Mouse (Mus musculus): Measurements from ENCODE around the gene Cpsf4. TPM values are rescaled to one million over a fixed set of nuclear protein-coding genes. Genes with fewer than 3 reads are reported as not detected.

Gene Cpsf4
- polyA plus RNA-seq, 1 experiment from 2014 or later = 36.3 TPM

DNA sequence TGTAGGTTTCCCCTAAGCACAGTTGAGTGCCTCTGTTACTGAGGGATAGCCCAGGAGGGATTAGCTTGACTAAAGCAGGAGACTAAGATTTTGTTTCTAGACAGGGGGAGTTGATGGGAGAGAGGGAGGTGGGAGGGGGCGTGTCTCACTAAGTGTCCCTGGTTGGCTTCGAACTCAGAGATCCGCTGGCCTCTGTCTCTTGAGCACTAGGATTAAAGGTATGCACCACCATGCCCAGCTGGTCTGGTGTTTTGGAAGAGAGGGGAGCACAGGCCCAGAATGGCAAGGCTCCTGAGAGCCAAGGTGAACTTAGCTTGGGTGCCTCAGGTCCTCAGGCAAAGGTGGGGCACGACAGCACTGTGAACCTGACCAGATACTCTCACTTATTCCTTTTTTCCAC, 44.3 kb downstream of the Cpsf4 start:
- Histone ChIP-seq H3K27me3 (ENCODE audit: control insufficient read depth, insufficient read depth, low read length) (no peaks in the 10 kb centered on the region), H3K9me3 (replicated peaks; ENCODE audit: control insufficient read depth, low read length) (no peaks in the 10 kb centered on the region; the same call in 1 of the 2 replicates), H3K27ac (ENCODE audit: low read length) (no peak overlapping the region), H3K4me3 (replicated peaks; ENCODE audit: low read length) (no peak overlapping the region), H3K9ac (ENCODE audit: low read length) (no peak overlapping the region), H3K4me1 (ENCODE audit: control insufficient read depth, insufficient read depth, low read length) (no peaks in the 10 kb centered on the region), H3K4me2 (ENCODE audit: low read depth, low read length) (no peak overlapping the region), H3K36me3 (ENCODE audit: control insufficient read depth, insufficient read depth, low read length) (peaks cover 23% of the 10 kb centered on the region)
- ATAC-seq (ENCODE audit: insufficient read depth, low FRiP score) = no peak
- 94% methylated on average over 4 of the region's 4 CpGs for WGBS

GRCm38 (mm10) chr5:145212216-145212615, 45.2 kb downstream of the Cpsf4 start:
- WGBS = 86% methylated on average over 4 of the region's 4 CpGs
- no peak for ATAC-seq (ENCODE audit: insufficient read depth, low FRiP score)
- Histone ChIP-seq H3K4me1 (ENCODE audit: control insufficient read depth, insufficient read depth, low read length) (no peaks in the 10 kb centered on the region), H3K9ac (ENCODE audit: low read length) (no peak overlapping the region), H3K27ac (ENCODE audit: low read length) (no peak overlapping the region), H3K9me3 (replicated peaks; ENCODE audit: control insufficient read depth, low read length) (no peaks in the 10 kb centered on the region; the same call in 1 of the 2 replicates), H3K27me3 (ENCODE audit: control insufficient read depth, insufficient read depth, low read length) (no peaks in the 10 kb centered on the region), H3K36me3 (ENCODE audit: control insufficient read depth, insufficient read depth, low read length) (peaks cover 23% of the 10 kb centered on the region), H3K4me2 (ENCODE audit: low read depth, low read length) (no peak overlapping the region), H3K4me3 (replicated peaks; ENCODE audit: low read length) (no peak overlapping the region)

DNA sequence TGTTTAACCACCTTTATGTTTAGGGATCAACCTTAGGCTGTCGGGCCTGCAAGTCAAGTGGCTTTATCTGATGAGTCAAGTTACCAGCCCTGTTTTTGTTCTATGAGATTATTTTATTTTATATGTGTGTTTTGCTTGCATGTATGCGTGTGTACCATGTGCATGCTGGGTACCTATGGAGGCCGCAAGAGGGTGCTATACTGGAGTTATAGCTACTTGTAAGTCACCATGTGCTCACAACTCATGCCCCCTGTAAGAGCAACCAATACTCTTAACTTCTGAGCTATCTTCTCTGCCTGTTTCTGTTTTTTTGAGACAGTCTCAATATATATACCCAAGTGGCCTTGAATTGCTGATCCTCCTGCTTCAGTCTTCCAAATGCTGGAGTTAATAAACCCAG, 46.5 kb downstream of the Cpsf4 start:
- H3K27ac ChIP-seq (ENCODE audit: low read length) = no peak overlapping the region
- H3K4me2 ChIP-seq (ENCODE audit: low read depth, low read length) = no peak overlapping the region
- peaks cover 18% of the 10 kb centered on the region for H3K36me3 ChIP-seq (ENCODE audit: control insufficient read depth, insufficient read depth, low read length)
- H3K9ac ChIP-seq (ENCODE audit: low read length) = no peak overlapping the region
- H3K4me1 ChIP-seq (ENCODE audit: control insufficient read depth, insufficient read depth, low read length) = no peaks in the 10 kb centered on the region
- H3K9me3 ChIP-seq (replicated peaks; ENCODE audit: control insufficient read depth, low read length) = no peaks in the 10 kb centered on the region; the same call in 1 of the 2 replicates
- ATAC-seq (ENCODE audit: insufficient read depth, low FRiP score) = no peak
- H3K4me3 ChIP-seq (replicated peaks; ENCODE audit: low read length) = no peak overlapping the region
- H3K27me3 ChIP-seq (ENCODE audit: control insufficient read depth, insufficient read depth, low read length) = no peaks in the 10 kb centered on the region
- 88% methylated on average over 3 of the region's 3 CpGs for WGBS

- no peak overlapping the region for H3K27ac ChIP-seq (ENCODE audit: low read length)
- no peak overlapping the region for H3K4me2 ChIP-seq (ENCODE audit: low read depth, low read length)
- no peaks in the 10 kb centered on the region for H3K27me3 ChIP-seq (ENCODE audit: control insufficient read depth, insufficient read depth, low read length)
- H3K36me3 ChIP-seq (ENCODE audit: control insufficient read depth, insufficient read depth, low read length) = 0 out of 2 replicates have a peak, but pooled peaks cover 21% of the 10 kb centered on the region
- no peak for ATAC-seq (ENCODE audit: insufficient read depth, low FRiP score)
- 74% methylated on average over 4 of the region's 4 CpGs for WGBS
- H3K9ac ChIP-seq (ENCODE audit: low read length) = no peak overlapping the region
- H3K9me3 ChIP-seq (replicated peaks; ENCODE audit: control insufficient read depth, low read length) = no peaks in the 10 kb centered on the region
- no peak overlapping the region for H3K4me3 ChIP-seq (replicated peaks; ENCODE audit: low read length)
- no peaks in the 10 kb centered on the region for H3K4me1 ChIP-seq (ENCODE audit: control insufficient read depth, insufficient read depth, low read length)
Observed at GRCm38 (mm10) chr5:145214679-145215078, 47.7 kb downstream of the Cpsf4 start.

DNA sequence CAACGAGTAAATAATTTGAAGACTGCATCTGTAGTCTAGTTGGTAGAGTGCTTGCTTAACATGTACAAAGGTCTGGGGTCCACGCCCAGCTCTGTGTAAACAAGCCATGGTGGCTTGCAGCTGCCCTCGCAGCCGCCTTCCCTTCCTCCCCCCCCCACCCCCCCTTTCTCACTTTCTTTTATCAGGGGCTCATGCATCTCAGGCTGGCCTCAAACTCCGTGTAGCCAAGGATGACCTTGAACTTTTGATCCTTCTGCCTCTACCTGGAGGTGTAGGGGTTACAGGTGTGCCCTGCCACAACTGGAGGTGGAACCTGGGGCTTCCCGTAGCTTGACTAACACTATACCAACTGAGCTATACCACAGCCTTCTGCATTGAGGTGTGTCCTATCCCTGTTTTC, 50.7 kb downstream of the Cpsf4 start:
- ATAC-seq (ENCODE audit: insufficient read depth, low FRiP score) = peak; percentile 49; the same call in 1 of the 2 replicates
- H3K27me3 ChIP-seq (ENCODE audit: control insufficient read depth, insufficient read depth, low read length) = no peaks in the 10 kb centered on the region
- H3K36me3 ChIP-seq (ENCODE audit: control insufficient read depth, insufficient read depth, low read length) = peaks cover 32% of the 10 kb centered on the region
- no peaks in the 10 kb centered on the region for H3K4me1 ChIP-seq (ENCODE audit: control insufficient read depth, insufficient read depth, low read length)
- no peaks in the 10 kb centered on the region for H3K9me3 ChIP-seq (replicated peaks; ENCODE audit: control insufficient read depth, low read length)
- H3K9ac ChIP-seq (ENCODE audit: low read length) = no peak overlapping the region
- H3K4me2 ChIP-seq (ENCODE audit: low read depth, low read length) = no peak overlapping the region
- H3K27ac ChIP-seq (ENCODE audit: low read length) = no peak overlapping the region
- H3K4me3 ChIP-seq (replicated peaks; ENCODE audit: low read length) = no peak overlapping the region
- 65% methylated on average over 6 of the region's 6 CpGs for WGBS

GRCm38 (mm10) chr5:145218206-145218605, 51.2 kb downstream of the Cpsf4 start:
- H3K27me3 ChIP-seq (ENCODE audit: control insufficient read depth, insufficient read depth, low read length) = no peaks in the 10 kb centered on the region
- no peaks in the 10 kb centered on the region for H3K9me3 ChIP-seq (replicated peaks; ENCODE audit: control insufficient read depth, low read length)
- no peak overlapping the region for H3K27ac ChIP-seq (ENCODE audit: low read length)
- H3K4me1 ChIP-seq (ENCODE audit: control insufficient read depth, insufficient read depth, low read length) = no peaks in the 10 kb centered on the region
- peaks cover 32% of the 10 kb centered on the region for H3K36me3 ChIP-seq (ENCODE audit: control insufficient read depth, insufficient read depth, low read length)
- no peak overlapping the region for H3K4me2 ChIP-seq (ENCODE audit: low read depth, low read length)
- H3K9ac ChIP-seq (ENCODE audit: low read length) = no peak overlapping the region
- H3K4me3 ChIP-seq (replicated peaks; ENCODE audit: low read length) = no peak overlapping the region
- ATAC-seq (ENCODE audit: insufficient read depth, low FRiP score) = no peak
- 95% methylated on average over 21 of the region's 21 CpGs for WGBS

DNA sequence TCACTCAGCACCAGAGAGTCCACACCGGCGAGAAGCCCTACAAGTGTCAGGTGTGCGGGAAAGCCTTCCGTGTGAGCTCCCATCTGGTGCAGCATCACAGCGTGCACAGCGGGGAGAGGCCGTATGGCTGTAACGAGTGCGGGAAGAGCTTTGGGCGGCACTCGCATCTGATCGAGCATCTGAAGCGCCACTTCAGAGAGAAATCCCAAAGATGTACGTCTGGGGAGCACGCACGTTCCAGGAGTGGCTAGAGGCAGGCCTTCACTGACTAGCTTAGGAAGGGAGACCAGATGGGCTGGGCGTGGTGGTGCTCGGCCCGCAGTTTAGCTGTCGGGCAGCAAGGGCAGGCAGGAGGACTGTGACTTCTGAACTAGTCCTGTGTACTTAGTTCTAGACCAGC, 51.7 kb downstream of the Cpsf4 start:
- Histone ChIP-seq H3K4me2 (ENCODE audit: low read depth, low read length) (no peak overlapping the region), H3K4me3 (replicated peaks; ENCODE audit: low read length) (no peak overlapping the region), H3K36me3 (ENCODE audit: control insufficient read depth, insufficient read depth, low read length) (peaks cover 32% of the 10 kb centered on the region), H3K9ac (ENCODE audit: low read length) (no peak overlapping the region), H3K27ac (ENCODE audit: low read length) (no peak overlapping the region), H3K4me1 (ENCODE audit: control insufficient read depth, insufficient read depth, low read length) (no peaks in the 10 kb centered on the region), H3K9me3 (replicated peaks; ENCODE audit: control insufficient read depth, low read length) (no peaks in the 10 kb centered on the region), H3K27me3 (ENCODE audit: control insufficient read depth, insufficient read depth, low read length) (no peaks in the 10 kb centered on the region)
- 94% methylated on average over 20 of the region's 20 CpGs for WGBS
- ATAC-seq (ENCODE audit: insufficient read depth, low FRiP score) = no peak

DNA sequence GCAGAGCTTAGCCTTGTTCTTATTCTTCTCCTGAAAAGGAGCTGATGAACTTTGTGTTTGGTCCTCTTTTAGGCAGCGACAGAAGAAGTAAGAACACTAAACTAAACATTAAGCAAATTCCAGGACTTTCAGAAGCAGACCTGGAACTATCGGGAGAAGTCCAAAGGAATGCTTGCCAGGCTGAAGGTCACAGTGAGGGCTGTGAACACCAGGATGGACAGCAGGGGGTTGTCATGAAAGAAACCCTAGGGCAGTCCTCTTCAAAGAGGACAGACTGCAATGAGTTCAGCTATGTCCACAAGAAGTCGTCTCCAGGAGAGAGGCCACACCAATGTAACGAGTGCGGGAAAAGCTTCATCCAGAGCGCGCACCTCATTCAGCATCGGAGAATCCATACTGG, 53.0 kb downstream of the Cpsf4 start:
- Histone ChIP-seq H3K9ac (ENCODE audit: low read length) (no peak overlapping the region), H3K27me3 (ENCODE audit: control insufficient read depth, insufficient read depth, low read length) (no peaks in the 10 kb centered on the region), H3K27ac (ENCODE audit: low read length) (no peak overlapping the region), H3K4me1 (ENCODE audit: control insufficient read depth, insufficient read depth, low read length) (no peaks in the 10 kb centered on the region), H3K4me3 (replicated peaks; ENCODE audit: low read length) (no peak overlapping the region), H3K36me3 (ENCODE audit: control insufficient read depth, insufficient read depth, low read length) (peaks cover 27% of the 10 kb centered on the region), H3K4me2 (ENCODE audit: low read depth, low read length) (no peak overlapping the region), H3K9me3 (replicated peaks; ENCODE audit: control insufficient read depth, low read length) (no peaks in the 10 kb centered on the region)
- 88% methylated on average over 8 of the region's 8 CpGs for WGBS
- no peak for ATAC-seq (ENCODE audit: insufficient read depth, low FRiP score)

- no peak overlapping the region for H3K4me3 ChIP-seq (replicated peaks; ENCODE audit: low read length)
- no peaks in the 10 kb centered on the region for H3K9me3 ChIP-seq (replicated peaks; ENCODE audit: control insufficient read depth, low read length)
- H3K9ac ChIP-seq (ENCODE audit: low read length) = no peak overlapping the region
- no peaks in the 10 kb centered on the region for H3K27me3 ChIP-seq (ENCODE audit: control insufficient read depth, insufficient read depth, low read length)
- H3K4me2 ChIP-seq (ENCODE audit: low read depth, low read length) = no peak overlapping the region
- no peak overlapping the region for H3K27ac ChIP-seq (ENCODE audit: low read length)
- H3K36me3 ChIP-seq (ENCODE audit: control insufficient read depth, insufficient read depth, low read length) = peaks cover 23% of the 10 kb centered on the region
- no peak for ATAC-seq (ENCODE audit: insufficient read depth, low FRiP score)
- H3K4me1 ChIP-seq (ENCODE audit: control insufficient read depth, insufficient read depth, low read length) = no peaks in the 10 kb centered on the region
- 87% methylated on average over 5 of the region's 5 CpGs for WGBS
Observed at GRCm38 (mm10) chr5:145222840-145223239, 55.8 kb downstream of the Cpsf4 start.

DNA sequence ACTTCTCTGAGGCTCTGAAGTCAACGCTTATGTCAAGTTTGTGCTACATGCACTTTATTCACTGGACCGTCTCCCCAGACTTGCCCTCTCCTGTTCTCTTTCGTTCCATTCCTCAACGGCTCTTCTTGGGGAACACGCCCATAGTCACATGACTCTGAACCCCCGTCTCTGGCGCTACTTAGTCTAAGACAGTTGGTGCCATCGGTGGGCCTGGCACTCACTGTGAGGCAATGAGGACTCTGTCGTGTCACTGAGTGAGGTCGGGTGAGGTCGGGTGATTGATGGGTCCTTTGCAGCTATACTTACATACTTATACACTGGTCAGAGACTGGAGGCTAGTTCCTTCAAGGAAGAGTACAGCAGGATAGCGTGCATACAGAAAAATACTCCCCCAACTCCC, 56.4 kb downstream of the Cpsf4 start:
- Histone ChIP-seq H3K27ac (ENCODE audit: low read length) (no peak overlapping the region), H3K9me3 (replicated peaks; ENCODE audit: control insufficient read depth, low read length) (no peaks in the 10 kb centered on the region), H3K36me3 (ENCODE audit: control insufficient read depth, insufficient read depth, low read length) (peaks cover 23% of the 10 kb centered on the region), H3K9ac (ENCODE audit: low read length) (no peak overlapping the region), H3K27me3 (ENCODE audit: control insufficient read depth, insufficient read depth, low read length) (no peaks in the 10 kb centered on the region), H3K4me1 (ENCODE audit: control insufficient read depth, insufficient read depth, low read length) (no peaks in the 10 kb centered on the region), H3K4me3 (replicated peaks; ENCODE audit: low read length) (no peak overlapping the region), H3K4me2 (ENCODE audit: low read depth, low read length) (no peak overlapping the region)
- WGBS = 71% methylated on average over 12 of the region's 12 CpGs
- ATAC-seq (ENCODE audit: insufficient read depth, low FRiP score) = no peak
